Mouse (Mus musculus) stomach, postnatal 0 days (tissue): ENCODE data around the gene Zfp775. TPM values are rescaled to one million over a fixed set of nuclear protein-coding genes. Genes with fewer than 3 reads are reported as not detected.

Source experiments
- ATAC-seq: fragments of 200-750 bp; cut with Nextera tagmentation; 2 replicates; pipeline ENCODE4 v1.8.0; 2017; ENCODE audit not compliant: low FRiP score, low TSS enrichment
- DNase-seq: peaks from one replicate; pipeline ENCODE4 v3.0.0-alpha.2; 2016; ENCODE audit warnings: low spot score
- H3K27ac ChIP-seq: fragments of 300-500 bp; sonication (generic); replicated peaks from 2 replicates; pipeline ENCODE4 v1.5.1; 2014; ENCODE audit warnings: mild to moderate bottlenecking, control low read depth
- H3K27me3 ChIP-seq: fragments of 300-500 bp; sonication (generic); 2 replicates; pipeline ENCODE4 v1.6.1; 2014; ENCODE audit warnings: low read length; ENCODE audit not compliant: control insufficient read depth, insufficient read depth
- H3K36me3 ChIP-seq: fragments of 300-500 bp; sonication (generic); 2 replicates; pipeline ENCODE4 v1.6.1; 2014; ENCODE audit warnings: low read length, mixed read lengths; ENCODE audit not compliant: control insufficient read depth, insufficient read depth
- H3K4me1 ChIP-seq: fragments of 300-500 bp; sonication (generic); replicated peaks from 2 replicates; pipeline ENCODE4 v1.6.1; 2014; ENCODE audit warnings: antibody characterized with exemption; ENCODE audit not compliant: control insufficient read depth, insufficient read depth
- H3K4me2 ChIP-seq: fragments of 300-500 bp; sonication (generic); replicated peaks from 2 replicates; pipeline ENCODE4 v1.6.1; 2014; ENCODE audit warnings: low read depth, mild to moderate bottlenecking, control low read depth, moderate library complexity
- H3K4me3 ChIP-seq: fragments of 300-500 bp; sonication (generic); 2 replicates; pipeline ENCODE4 v1.5.1; 2014; ENCODE audit warnings: low read depth, low read length, control low read depth
- H3K9ac ChIP-seq: fragments of 300-500 bp; sonication (generic); 2 replicates; pipeline ENCODE4 v1.6.1; 2014; ENCODE audit warnings: mild to moderate bottlenecking, low read length, control low read depth, mixed read lengths
- H3K9me3 ChIP-seq: fragments of 300-500 bp; sonication (generic); 2 replicates; pipeline ENCODE4 v1.6.1; 2016; ENCODE audit warnings: low read length; ENCODE audit not compliant: control insufficient read depth
- CTCF ChIP-seq: IDR thresholded peaks from 2 replicates; pipeline ENCODE4 v1.5.1; 2016; ENCODE audit warnings: antibody characterized with exemption, low read depth, mild to moderate bottlenecking, moderate library complexity
- EP300 ChIP-seq: optimal IDR thresholded peaks from 2 replicates; pipeline ENCODE3; 2016; ENCODE audit warnings: antibody characterized with exemption
- WGBS: fragments of 180-500 bp; shearing (Covaris S2); extraction: QIAGEN DNeasy Blood & Tissue Kit; methylation state at CpG from one replicate; pipeline ENCODE4 v1.1.7; 2014; 5-methylcytosine and 5-hydroxymethylcytosine counted together
- polyA plus RNA-seq: library from polyadenylated mRNA; unstranded; fragments of >200 nt; fragmentation: Nextera tagmentation; extraction: Ambion mirVana; gene quantifications from 2 replicates; pipeline ENCODE4 v1.2.1, GENCODE M21; 2015

The Zfp775 gene
- polyA plus RNA-seq, 1 experiment from 2014 or later, result 2.2 TPM

GRCm38 (mm10) chr6:48581257-48581656 lies 20.6 kb upstream of the Zfp775 start:
- Histone ChIP-seq H3K36me3 (no peaks in the 10 kb centered on the region), H3K9me3 (no peaks in the 10 kb centered on the region), H3K27me3 (no peaks in the 10 kb centered on the region), H3K4me1 (peaks cover 4% of the 10 kb centered on the region; the same call in 1 of the 2 replicates), H3K9ac (no peak overlapping the region), H3K4me3 (no peak overlapping the region), H3K27ac (peak overlapping the region; percentile 40; the same call in 1 of the 2 replicates), H3K4me2 (no peak overlapping the region)
- WGBS, result 44% methylated on average over 3 of the region's 3 CpGs
- DNase-seq (no peak), ATAC-seq (no peak)
- TF ChIP-seq EP300 (no peak), CTCF (no peak)

- 75% methylated on average over 3 of the region's 3 CpGs for WGBS
- TF ChIP-seq EP300, result no peak
- TF ChIP-seq CTCF, result peak; percentile 88
- H3K4me3 ChIP-seq, result no peak overlapping the region
- no peak overlapping the region for H3K9ac ChIP-seq
- DNase-seq (no peak), ATAC-seq (0 out of 2 replicates have a peak, but pooled peaks have one; percentile 42)
- no peak overlapping the region for H3K4me2 ChIP-seq
- H3K36me3 ChIP-seq, result no peaks in the 10 kb centered on the region
- no peaks in the 10 kb centered on the region for H3K9me3 ChIP-seq
- H3K27me3 ChIP-seq, result no peaks in the 10 kb centered on the region
- H3K4me1 ChIP-seq, result peaks cover 4% of the 10 kb centered on the region; the same call in 1 of the 2 replicates
- H3K27ac ChIP-seq, result no peak overlapping the region
Observed at GRCm38 (mm10) chr6:48582037-48582436, 19.8 kb upstream of the Zfp775 start.

GRCm38 (mm10) chr6:48589194-48589750 lies 12.6 kb upstream of the Zfp775 start, which contains the start of gene Gm45021:
TSS of gene Gm45021 (plus strand) at chr6:48589610.
- H3K27ac ChIP-seq, result peak within 1 kb of the TSS; percentile 82
- H3K4me3 ChIP-seq, result no peak within 1 kb of the TSS
- 29% methylated on average over 6 of the region's 6 CpGs for WGBS
- H3K36me3 ChIP-seq, result no peaks in the 10 kb centered on the region
- 0 out of 2 replicates have a peak, but pooled peaks cover 3% of the 10 kb centered on the region for H3K4me1 ChIP-seq
- H3K9me3 ChIP-seq, result no peaks in the 10 kb centered on the region
- ATAC-seq (no peak), DNase-seq (no peak)
- no peaks in the 10 kb centered on the region for H3K27me3 ChIP-seq
- no peak for TF ChIP-seq CTCF
- no peak for TF ChIP-seq EP300
- H3K4me2 ChIP-seq, result no peak within 1 kb of the TSS
- no peak within 1 kb of the TSS for H3K9ac ChIP-seq

GRCm38 (mm10) chr6:48591221-48591845 lies 10.5 kb upstream of the Zfp775 start:
- WGBS, result 85% methylated on average over 3 of the region's 3 CpGs
- Histone ChIP-seq H3K27me3 (no peaks in the 10 kb centered on the region), H3K4me1 (peaks cover 11% of the 10 kb centered on the region; the same call in 1 of the 2 replicates), H3K27ac (no peak overlapping the region), H3K9me3 (no peaks in the 10 kb centered on the region), H3K4me3 (no peak overlapping the region), H3K9ac (no peak overlapping the region), H3K36me3 (peaks cover 3% of the 10 kb centered on the region), H3K4me2 (no peak overlapping the region)
- DNase-seq (no peak), ATAC-seq (no peak)
- TF ChIP-seq EP300 (no peak), CTCF (no peak)

- Histone ChIP-seq H3K27ac (no peak overlapping the region), H3K27me3 (no peaks in the 10 kb centered on the region), H3K36me3 (peaks cover 9% of the 10 kb centered on the region), H3K4me1 (peaks cover 11% of the 10 kb centered on the region; the same call in 1 of the 2 replicates), H3K4me3 (no peak overlapping the region), H3K4me2 (no peak overlapping the region), H3K9ac (no peak overlapping the region), H3K9me3 (no peaks in the 10 kb centered on the region)
- TF ChIP-seq CTCF, result no peak
- TF ChIP-seq EP300, result no peak
- DNase-seq, result no peak
- WGBS, result 81% methylated on average over 6 of the region's 6 CpGs
- ATAC-seq, result no peak
Observed at GRCm38 (mm10) chr6:48591871-48592270, 10.0 kb upstream of the Zfp775 start.
